Mouse (Mus musculus) liver, embryonic 13.5 days (tissue): ENCODE data around the gene Chrne. TPM values are rescaled to one million over a fixed set of nuclear protein-coding genes. Genes with fewer than 3 reads are reported as not detected.

Source experiments
- ATAC-seq: fragments of 200-750 bp; cut with Nextera tagmentation; 2 replicates; pipeline ENCODE4 v1.8.0; 2017; ENCODE audit warnings: low read depth, mild to moderate bottlenecking, moderate number of reproducible peaks, moderate library complexity
- DNase-seq: peaks from one replicate; pipeline ENCODE4 v3.0.0; 2022
- H3K27ac ChIP-seq: fragments of 300-500 bp; sonication (generic); 2 replicates; pipeline ENCODE4 v1.5.1; 2015; ENCODE audit warnings: moderate library complexity, mild to moderate bottlenecking, inconsistent platforms
- H3K27me3 ChIP-seq: fragments of 300-500 bp; sonication (generic); 2 replicates; pipeline ENCODE4 v1.6.1; 2015; ENCODE audit warnings: mild to moderate bottlenecking, inconsistent platforms
- H3K36me3 ChIP-seq: fragments of 300-500 bp; sonication (generic); 2 replicates; pipeline ENCODE4 v1.6.1; 2015; ENCODE audit warnings: mild to moderate bottlenecking, inconsistent platforms
- H3K4me1 ChIP-seq: fragments of 300-500 bp; sonication (generic); replicated peaks from 2 replicates; pipeline ENCODE4 v1.6.1; 2015; ENCODE audit warnings: inconsistent platforms
- H3K4me2 ChIP-seq: fragments of 300-500 bp; sonication (generic); 2 replicates; pipeline ENCODE4 v1.6.1; 2015; ENCODE audit warnings: inconsistent platforms, mild to moderate bottlenecking, moderate library complexity
- H3K4me3 ChIP-seq: fragments of 300-500 bp; sonication (generic); replicated peaks from 2 replicates; pipeline ENCODE4 v1.5.1; 2015; ENCODE audit warnings: mild to moderate bottlenecking, inconsistent platforms
- H3K9ac ChIP-seq: fragments of 300-500 bp; sonication (generic); 2 replicates; pipeline ENCODE4 v1.6.1; 2015; ENCODE audit warnings: mild to moderate bottlenecking, inconsistent platforms
- H3K9me3 ChIP-seq: fragments of 300-500 bp; sonication (generic); replicated peaks from 2 replicates; pipeline ENCODE4 v1.6.1; 2016; ENCODE audit warnings: inconsistent platforms
- whole genome bisulfite sequencing: fragments of 180-500 bp; shearing (Covaris S2); methylation state at CpG from one replicate; pipeline ENCODE4 v1.1.7; 2015; ENCODE audit not compliant: insufficient replicate concordance; 5-methylcytosine and 5-hydroxymethylcytosine counted together
- polyA plus RNA-seq: library from polyadenylated mRNA; unstranded; fragments of >200 nt; fragmentation: Nextera tagmentation; extraction: Ambion mirVana; gene quantifications from 2 replicates; pipeline ENCODE4 v1.2.1, GENCODE M21; 2015

Gene Chrne
- polyA plus RNA-seq, 1 experiment from 2014 or later, result not detected

- Histone ChIP-seq H3K9ac (no peak overlapping the region), H3K27ac (no peak overlapping the region), H3K27me3 (no peaks in the 10 kb centered on the region), H3K9me3 (no peaks in the 10 kb centered on the region), H3K4me3 (no peak overlapping the region), H3K36me3 (peaks cover 47% of the 10 kb centered on the region), H3K4me1 (peaks cover 39% of the 10 kb centered on the region), H3K4me2 (no peak overlapping the region)
- DNase-seq (no peak), ATAC-seq (no peak)
- 81% methylated on average over 9 of the region's 9 CpGs for WGBS
Measured at GRCm38 (mm10) chr11:70598451-70598953, 20.5 kb downstream of the Chrne start.

- Histone ChIP-seq H3K4me1 (peaks cover 41% of the 10 kb centered on the region), H3K27me3 (no peaks in the 10 kb centered on the region), H3K4me2 (no peak overlapping the region), H3K9ac (no peak overlapping the region), H3K27ac (no peak overlapping the region), H3K4me3 (no peak overlapping the region), H3K36me3 (peaks cover 38% of the 10 kb centered on the region), H3K9me3 (no peaks in the 10 kb centered on the region)
- WGBS, result 27% methylated on average over 6 of the region's 6 CpGs
- DNase-seq (no peak), ATAC-seq (peak; percentile 57)
Measured at GRCm38 (mm10) chr11:70597301-70597700, 21.7 kb downstream of the Chrne start.

GRCm38 (mm10) chr11:70596094-70596493 lies 22.9 kb downstream of the Chrne start:
- H3K36me3 ChIP-seq, result peaks cover 29% of the 10 kb centered on the region
- 72% methylated on average over 4 of the region's 4 CpGs for WGBS
- no peak for DNase-seq
- no peaks in the 10 kb centered on the region for H3K27me3 ChIP-seq
- ATAC-seq, result no peak
- no peak overlapping the region for H3K4me2 ChIP-seq
- no peak overlapping the region for H3K9ac ChIP-seq
- H3K9me3 ChIP-seq, result no peaks in the 10 kb centered on the region
- no peak overlapping the region for H3K4me3 ChIP-seq
- peaks cover 48% of the 10 kb centered on the region for H3K4me1 ChIP-seq
- no peak overlapping the region for H3K27ac ChIP-seq

GRCm38 (mm10) chr11:70595638-70596037 lies 23.4 kb downstream of the Chrne start:
- H3K27me3 ChIP-seq, result no peaks in the 10 kb centered on the region
- no peak overlapping the region for H3K4me2 ChIP-seq
- H3K36me3 ChIP-seq, result peaks cover 29% of the 10 kb centered on the region
- no peak overlapping the region for H3K9ac ChIP-seq
- WGBS, result 48% methylated on average over 2 of the region's 2 CpGs
- no peak for ATAC-seq
- H3K4me3 ChIP-seq, result no peak overlapping the region
- peaks cover 48% of the 10 kb centered on the region for H3K4me1 ChIP-seq
- DNase-seq, result no peak
- no peak overlapping the region; the same call in 1 of the 2 replicates for H3K27ac ChIP-seq
- no peaks in the 10 kb centered on the region for H3K9me3 ChIP-seq

- DNase-seq (no peak), ATAC-seq (no peak)
- Histone ChIP-seq H3K4me3 (no peak overlapping the region), H3K27ac (0 out of 2 replicates have a peak overlapping the region, but pooled peaks have one; percentile 10), H3K9me3 (no peaks in the 10 kb centered on the region), H3K27me3 (no peaks in the 10 kb centered on the region), H3K36me3 (peaks cover 19% of the 10 kb centered on the region), H3K4me1 (peaks cover 48% of the 10 kb centered on the region), H3K9ac (no peak overlapping the region), H3K4me2 (no peak overlapping the region)
- 46% methylated on average over 15 of the region's 15 CpGs for WGBS
Measured at GRCm38 (mm10) chr11:70594253-70594989, 24.6 kb downstream of the Chrne start.

GRCm38 (mm10) chr11:70591733-70592132 lies 27.3 kb downstream of the Chrne start:
- no peaks in the 10 kb centered on the region for H3K36me3 ChIP-seq
- H3K27ac ChIP-seq, result no peak overlapping the region
- DNase-seq (no peak), ATAC-seq (no peak)
- H3K4me1 ChIP-seq, result peaks cover 47% of the 10 kb centered on the region
- no peak overlapping the region for H3K4me2 ChIP-seq
- H3K4me3 ChIP-seq, result no peak overlapping the region
- no peaks in the 10 kb centered on the region for H3K27me3 ChIP-seq
- H3K9ac ChIP-seq, result no peak overlapping the region
- 36% methylated on average over 1 of the region's 1 CpGs for WGBS
- no peaks in the 10 kb centered on the region for H3K9me3 ChIP-seq

- Histone ChIP-seq H3K4me3 (no peak overlapping the region), H3K4me2 (no peak overlapping the region), H3K9ac (no peak overlapping the region), H3K4me1 (peaks cover 45% of the 10 kb centered on the region), H3K27me3 (no peaks in the 10 kb centered on the region), H3K9me3 (no peaks in the 10 kb centered on the region), H3K36me3 (no peaks in the 10 kb centered on the region), H3K27ac (no peak overlapping the region)
- WGBS, result 54% methylated on average over 5 of the region's 5 CpGs
- no peak for DNase-seq
- ATAC-seq, result no peak
Measured at GRCm38 (mm10) chr11:70586954-70587353, 32.1 kb downstream of the Chrne start.

GRCm38 (mm10) chr11:70586261-70586660 lies 32.8 kb downstream of the Chrne start:
- Histone ChIP-seq H3K9me3 (no peaks in the 10 kb centered on the region), H3K9ac (no peak overlapping the region), H3K27ac (no peak overlapping the region), H3K27me3 (no peaks in the 10 kb centered on the region), H3K36me3 (no peaks in the 10 kb centered on the region), H3K4me1 (peaks cover 43% of the 10 kb centered on the region), H3K4me3 (no peak overlapping the region), H3K4me2 (no peak overlapping the region)
- ATAC-seq (no peak), DNase-seq (no peak)
- WGBS, result 71% methylated on average over 3 of the region's 3 CpGs

GRCm38 (mm10) chr11:70585457-70585856 lies 33.6 kb downstream of the Chrne start:
- no peak overlapping the region for H3K27ac ChIP-seq
- H3K27me3 ChIP-seq, result no peaks in the 10 kb centered on the region
- no peaks in the 10 kb centered on the region for H3K36me3 ChIP-seq
- ATAC-seq, result no peak
- 72% methylated on average over 7 of the region's 7 CpGs for WGBS
- no peak overlapping the region for H3K4me3 ChIP-seq
- no peak overlapping the region for H3K9ac ChIP-seq
- peaks cover 49% of the 10 kb centered on the region for H3K4me1 ChIP-seq
- no peak for DNase-seq
- no peaks in the 10 kb centered on the region for H3K9me3 ChIP-seq
- H3K4me2 ChIP-seq, result no peak overlapping the region

- 83% methylated on average over 7 of the region's 7 CpGs for WGBS
- DNase-seq (no peak), ATAC-seq (no peak)
- Histone ChIP-seq H3K9ac (no peak overlapping the region), H3K4me3 (no peak overlapping the region), H3K27ac (0 out of 2 replicates have a peak overlapping the region, but pooled peaks have one; percentile 41), H3K4me1 (peaks cover 65% of the 10 kb centered on the region), H3K36me3 (no peaks in the 10 kb centered on the region), H3K4me2 (no peak overlapping the region), H3K9me3 (no peaks in the 10 kb centered on the region), H3K27me3 (no peaks in the 10 kb centered on the region)
Measured at GRCm38 (mm10) chr11:70583775-70584174, 35.2 kb downstream of the Chrne start.

GRCm38 (mm10) chr11:70583022-70583714 lies 35.8 kb downstream of the Chrne start:
- Histone ChIP-seq H3K36me3 (no peaks in the 10 kb centered on the region), H3K9me3 (no peaks in the 10 kb centered on the region), H3K4me2 (no peak overlapping the region), H3K27me3 (no peaks in the 10 kb centered on the region), H3K9ac (no peak overlapping the region), H3K4me1 (peaks cover 69% of the 10 kb centered on the region), H3K27ac (peak overlapping the region; percentile 41), H3K4me3 (no peak overlapping the region)
- no peak for DNase-seq
- WGBS, result 29% methylated on average over 6 of the region's 6 CpGs
- no peak for ATAC-seq
